Mouse (Mus musculus) midbrain, embryonic 14.5 days (tissue): Measurements from ENCODE around the gene Per1. TPM values are rescaled to one million over a fixed set of nuclear protein-coding genes. Genes with fewer than 3 reads are reported as not detected.
A peak's percentile ranks its signal among the peaks of the same experiment; 100 is the strongest.

Source experiments
- ATAC-seq: fragments of 200-750 bp; cut with Nextera tagmentation; 2 replicates; pipeline ENCODE4 v1.8.0; 2017; ENCODE audit warnings: moderate number of reproducible peaks, moderate library complexity; ENCODE audit not compliant: low FRiP score, low TSS enrichment
- DNase-seq: peaks from one replicate; pipeline ENCODE4 v3.0.0-alpha.2; 2015
- H3K27ac ChIP-seq: fragments of 300-500 bp; sonication (generic); replicated peaks from 2 replicates; pipeline ENCODE4 v1.5.1; 2014; ENCODE audit warnings: mild to moderate bottlenecking, low read depth, low read length, moderate library complexity
- H3K27me3 ChIP-seq: fragments of 300-500 bp; sonication (generic); 2 replicates; pipeline ENCODE4 v1.6.1; 2014; ENCODE audit warnings: low read length, control low read depth, mixed read lengths; ENCODE audit not compliant: control insufficient read depth, insufficient read depth
- H3K36me3 ChIP-seq: fragments of 300-500 bp; sonication (generic); 2 replicates; pipeline ENCODE4 v1.6.1; 2014; ENCODE audit warnings: low read length, control low read depth; ENCODE audit not compliant: control insufficient read depth, insufficient read depth
- H3K4me1 ChIP-seq: fragments of 300-500 bp; sonication (generic); 2 replicates; pipeline ENCODE4 v1.6.1; 2014; ENCODE audit warnings: mild to moderate bottlenecking, antibody characterized with exemption, low read length, control low read depth; ENCODE audit not compliant: control insufficient read depth, insufficient read depth
- H3K4me2 ChIP-seq: fragments of 300-500 bp; sonication (generic); 2 replicates; pipeline ENCODE4 v1.6.1; 2014; ENCODE audit warnings: mild to moderate bottlenecking, low read length, moderate library complexity
- H3K4me3 ChIP-seq: fragments of 300-500 bp; sonication (generic); replicated peaks from 2 replicates; pipeline ENCODE4 v1.5.1; 2014; ENCODE audit warnings: low read depth, low read length
- H3K9ac ChIP-seq: fragments of 300-500 bp; sonication (generic); replicated peaks from 2 replicates; pipeline ENCODE4 v1.6.1; 2014; ENCODE audit warnings: mild to moderate bottlenecking, low read length, moderate library complexity
- H3K9me3 ChIP-seq: fragments of 300-500 bp; sonication (generic); 2 replicates; pipeline ENCODE4 v1.6.1; 2016; ENCODE audit warnings: low read length, control low read depth, mixed read lengths; ENCODE audit not compliant: control insufficient read depth
- WGBS: fragments of 180-500 bp; shearing (Covaris S2); extraction: QIAGEN DNeasy Blood & Tissue Kit; methylation state at CpG from one replicate; pipeline ENCODE4 v1.1.7; 2014; 5-methylcytosine and 5-hydroxymethylcytosine counted together
- polyA plus RNA-seq: library from polyadenylated mRNA; unstranded; fragments of >200 nt; fragmentation: Nextera tagmentation; extraction: Ambion mirVana; gene quantifications from 2 replicates; pipeline ENCODE4 v1.2.1, GENCODE M21; 2014

Per1 gene
- polyA plus RNA-seq, 1 experiment from 2014 or later = 13.1 TPM

DNA sequence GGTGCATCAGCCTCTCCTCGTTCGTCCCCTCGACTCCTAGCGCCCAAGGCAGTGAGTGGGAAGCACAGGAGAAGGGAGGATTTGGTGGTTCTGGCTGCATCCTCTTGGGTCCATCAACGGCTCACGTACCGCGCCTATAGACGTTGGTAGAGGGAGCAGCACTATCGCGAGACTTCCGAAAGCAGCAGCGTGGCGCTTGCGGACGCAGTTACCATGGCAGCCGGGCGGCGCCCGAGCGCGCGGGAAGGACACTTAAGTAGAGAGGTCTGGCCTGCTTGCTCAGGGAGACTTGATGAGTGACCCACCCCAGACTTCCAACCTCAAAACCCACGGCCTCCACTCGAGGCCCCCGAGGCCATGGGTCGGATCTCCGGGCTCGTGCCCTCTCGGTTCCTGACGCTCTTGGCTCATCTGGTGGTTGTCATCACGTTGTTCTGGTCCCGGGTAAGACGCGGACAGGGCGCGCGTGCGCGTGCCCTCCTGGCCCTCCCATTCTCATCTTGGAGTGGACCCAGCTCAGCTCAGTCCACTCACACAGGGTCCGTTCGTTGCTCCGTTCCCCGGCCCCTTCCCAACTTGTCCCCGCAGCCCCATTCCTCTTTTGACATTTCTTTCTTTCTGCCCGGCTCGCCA lies 24.3 kb upstream of the Per1 start, which contains the start of gene Tmem107:
Gene Tmem107, plus strand, starts transcription at position 217 of the 633 bp plus-strand sequence.
- Histone ChIP-seq H3K4me1 (peaks cover 29% of the 10 kb centered on the region), H3K9me3 (no peaks in the 10 kb centered on the region), H3K4me2 (peak within 1 kb of the TSS; percentile 72), H3K36me3 (no peaks in the 10 kb centered on the region), H3K9ac (peak within 1 kb of the TSS; percentile 77), H3K27me3 (no peaks in the 10 kb centered on the region), H3K27ac (peak within 1 kb of the TSS; percentile 89), H3K4me3 (peak within 1 kb of the TSS; percentile 59)
- ATAC-seq = peak; percentile 88
- WGBS = under 1% methylated on average over 47 of the region's 47 CpGs
- peak; percentile 98 for DNase-seq

DNA sequence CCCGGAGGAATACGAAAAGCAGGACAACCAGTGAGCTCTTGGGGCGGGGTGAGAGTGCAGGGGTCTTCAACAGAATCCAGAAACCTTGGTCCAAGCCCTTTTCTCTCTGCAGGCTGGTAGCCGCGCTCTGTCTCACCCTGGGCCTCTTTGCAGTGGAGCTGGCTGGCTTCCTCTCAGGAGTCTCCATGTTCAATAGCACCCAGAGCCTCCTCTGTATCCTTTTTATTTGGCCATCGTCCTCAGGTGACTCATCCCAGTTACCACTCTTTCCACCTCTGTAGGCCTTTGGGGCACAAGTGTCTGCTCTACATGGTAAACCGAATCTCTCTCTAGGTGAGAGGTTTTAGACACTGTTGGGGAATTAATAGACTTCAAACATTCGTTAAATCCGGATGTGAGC lies 23.8 kb upstream of the Per1 start:
- H3K4me3 ChIP-seq = peak overlapping the region; percentile 59
- peak overlapping the region; percentile 72 for H3K4me2 ChIP-seq
- peaks cover 25% of the 10 kb centered on the region for H3K4me1 ChIP-seq
- H3K9ac ChIP-seq = peak overlapping the region; percentile 77
- peak overlapping the region; percentile 89 for H3K27ac ChIP-seq
- no peaks in the 10 kb centered on the region for H3K9me3 ChIP-seq
- WGBS = 27% methylated on average over 9 of the region's 9 CpGs
- no peak for DNase-seq
- ATAC-seq = no peak
- H3K36me3 ChIP-seq = no peaks in the 10 kb centered on the region
- H3K27me3 ChIP-seq = no peaks in the 10 kb centered on the region

DNA sequence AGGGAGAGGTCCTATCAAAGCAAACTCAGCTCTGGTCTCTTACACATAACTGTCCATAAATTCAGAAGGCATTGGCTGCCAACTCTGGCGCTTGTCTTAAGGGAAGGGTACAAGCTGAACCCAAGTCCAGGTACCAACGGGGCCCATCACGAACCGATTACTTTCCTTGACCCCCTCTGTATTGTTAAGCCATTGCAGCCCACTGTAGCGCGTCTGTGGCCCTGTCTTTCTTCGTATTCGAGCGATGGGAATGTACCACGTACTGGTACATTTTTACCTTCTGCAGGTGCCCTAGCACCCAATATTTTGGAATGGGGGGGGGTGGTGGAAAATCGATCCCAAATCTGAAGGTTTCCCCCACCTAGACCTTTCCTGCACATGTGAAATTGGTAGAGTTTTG lies 22.8 kb upstream of the Per1 start:
- no peaks in the 10 kb centered on the region for H3K36me3 ChIP-seq
- ATAC-seq (no peak), DNase-seq (no peak)
- peak overlapping the region; percentile 72 for H3K4me2 ChIP-seq
- H3K9ac ChIP-seq = peak overlapping the region; percentile 74
- no peaks in the 10 kb centered on the region for H3K9me3 ChIP-seq
- H3K4me1 ChIP-seq = peaks cover 20% of the 10 kb centered on the region
- WGBS = 80% methylated on average over 11 of the region's 11 CpGs
- peak overlapping the region; percentile 95 for H3K27ac ChIP-seq
- no peaks in the 10 kb centered on the region for H3K27me3 ChIP-seq
- peak overlapping the region; percentile 32 for H3K4me3 ChIP-seq

DNA sequence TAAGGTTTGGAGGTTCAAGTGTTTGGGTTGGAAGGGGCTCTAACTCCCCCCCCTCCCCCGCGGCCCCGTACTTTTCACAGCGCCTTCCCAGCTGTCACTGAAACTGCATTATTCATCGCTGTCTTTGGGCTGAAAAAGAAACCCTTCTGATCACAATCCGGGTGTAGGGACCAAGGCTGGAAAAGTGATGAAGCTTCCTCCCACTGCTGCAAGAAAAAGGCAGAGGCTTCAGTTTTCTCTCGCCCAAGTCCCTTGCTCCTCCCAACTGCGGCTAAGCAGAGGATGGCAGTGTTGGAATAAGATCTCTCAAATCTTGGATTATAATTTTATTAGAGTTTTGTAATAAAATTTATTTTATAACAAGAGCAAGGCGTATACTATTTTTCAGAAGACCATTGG lies 22.4 kb upstream of the Per1 start:
- H3K27ac ChIP-seq = peak overlapping the region; percentile 95
- DNase-seq (no peak), ATAC-seq (no peak)
- H3K4me2 ChIP-seq = peak overlapping the region; percentile 72
- H3K9me3 ChIP-seq = no peaks in the 10 kb centered on the region
- no peaks in the 10 kb centered on the region for H3K27me3 ChIP-seq
- peak overlapping the region; percentile 74 for H3K9ac ChIP-seq
- H3K4me1 ChIP-seq = peaks cover 20% of the 10 kb centered on the region
- H3K4me3 ChIP-seq = peak overlapping the region; percentile 32
- 10% methylated on average over 9 of the region's 9 CpGs for WGBS
- H3K36me3 ChIP-seq = no peaks in the 10 kb centered on the region

DNA sequence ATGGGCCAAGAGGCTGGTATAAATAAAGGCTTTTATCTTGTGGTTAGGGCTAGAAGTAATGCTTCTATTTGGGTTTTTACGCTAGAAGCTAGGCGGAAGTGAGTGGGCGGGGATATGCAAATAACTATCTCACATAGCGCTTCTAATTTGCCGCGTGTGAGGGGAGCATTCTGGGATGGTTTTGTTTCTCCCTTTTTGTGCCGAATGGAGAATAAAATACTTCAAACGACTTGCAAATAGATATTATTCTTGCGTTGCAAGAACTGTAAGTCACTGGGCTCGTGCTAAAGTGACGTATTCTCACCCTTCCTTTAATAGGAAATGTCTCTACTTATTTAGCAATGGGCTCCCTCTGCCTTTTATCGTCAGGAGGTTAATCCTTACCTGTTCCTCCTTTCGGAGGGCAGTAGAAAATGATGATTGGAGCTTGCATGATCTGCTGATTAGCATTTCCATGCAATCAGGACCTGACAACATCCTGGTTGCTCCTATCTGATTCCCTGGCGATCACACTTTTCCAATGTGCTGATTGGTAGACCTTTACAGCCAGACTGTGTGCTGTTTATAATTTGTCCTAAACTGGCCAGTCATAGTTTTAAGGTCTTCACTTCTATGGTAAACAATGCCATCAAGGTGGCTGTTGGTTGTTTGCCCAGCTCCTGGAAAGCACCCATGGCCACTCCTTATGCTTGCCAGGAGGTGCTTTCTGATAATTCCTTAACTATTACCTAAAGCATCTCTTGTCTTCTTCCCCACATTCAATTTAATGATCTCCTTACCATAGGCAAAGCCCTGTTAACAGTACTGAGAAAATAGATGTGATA lies 21.7 kb upstream of the Per1 start:
- DNase-seq (peak; percentile 97), ATAC-seq (peak; percentile 76; the same call in 1 of the 2 replicates)
- Histone ChIP-seq H3K9me3 (no peaks in the 10 kb centered on the region), H3K27ac (peak overlapping the region; percentile 95), H3K4me3 (peak overlapping the region; percentile 32), H3K9ac (peak overlapping the region; percentile 74), H3K4me2 (peak overlapping the region; percentile 72), H3K36me3 (no peaks in the 10 kb centered on the region), H3K27me3 (no peaks in the 10 kb centered on the region), H3K4me1 (peaks cover 20% of the 10 kb centered on the region)
- under 1% methylated on average over 14 of the region's 14 CpGs for WGBS

DNA sequence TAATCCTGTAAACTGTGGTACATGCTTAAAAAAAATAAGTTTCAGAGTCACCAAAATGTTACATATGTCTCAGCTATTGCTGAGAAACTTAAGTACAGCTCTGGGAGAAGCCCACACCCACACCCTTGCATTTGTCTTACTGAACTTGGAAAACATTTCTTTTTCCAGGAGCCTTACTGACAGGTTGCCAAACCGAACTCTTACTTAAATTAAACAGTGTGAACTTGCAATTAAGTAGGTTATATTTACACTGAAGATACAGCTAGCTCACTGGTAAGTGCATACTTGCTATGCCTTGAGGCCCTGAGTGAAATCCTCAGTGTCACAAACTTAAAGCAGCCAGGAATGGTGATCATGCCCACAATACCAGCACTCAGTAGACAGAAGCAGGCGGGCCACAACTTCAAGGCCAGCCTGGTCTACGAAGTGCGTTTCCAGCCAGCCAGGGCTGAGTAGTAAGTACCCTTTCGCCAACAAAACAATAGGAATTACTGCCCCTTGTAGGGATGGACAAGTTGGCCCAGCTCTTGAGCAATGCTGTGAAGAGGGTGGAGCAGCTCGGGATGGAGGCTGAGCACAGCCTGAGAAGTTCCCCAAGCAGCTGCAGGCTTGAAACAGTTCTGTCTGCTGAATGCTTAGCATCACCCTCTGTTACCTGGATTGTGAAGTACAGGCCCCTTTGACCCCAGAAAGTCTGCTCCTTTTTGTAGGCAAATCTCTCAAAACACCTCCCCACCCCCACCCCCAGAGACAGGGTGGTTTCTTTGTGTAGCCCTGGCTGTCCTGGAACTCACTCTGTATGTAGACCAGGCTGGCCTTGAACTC lies 20.9 kb upstream of the Per1 start:
- Histone ChIP-seq H3K9ac (no peak overlapping the region; the same call in 1 of the 2 replicates), H3K4me2 (peak overlapping the region; percentile 72), H3K27me3 (no peaks in the 10 kb centered on the region), H3K27ac (peak overlapping the region; percentile 95), H3K4me1 (peaks cover 20% of the 10 kb centered on the region), H3K9me3 (no peaks in the 10 kb centered on the region), H3K4me3 (no peak overlapping the region; the same call in 1 of the 2 replicates), H3K36me3 (no peaks in the 10 kb centered on the region)
- ATAC-seq (no peak), DNase-seq (no peak)
- WGBS = 42% methylated on average over 6 of the region's 6 CpGs

DNA sequence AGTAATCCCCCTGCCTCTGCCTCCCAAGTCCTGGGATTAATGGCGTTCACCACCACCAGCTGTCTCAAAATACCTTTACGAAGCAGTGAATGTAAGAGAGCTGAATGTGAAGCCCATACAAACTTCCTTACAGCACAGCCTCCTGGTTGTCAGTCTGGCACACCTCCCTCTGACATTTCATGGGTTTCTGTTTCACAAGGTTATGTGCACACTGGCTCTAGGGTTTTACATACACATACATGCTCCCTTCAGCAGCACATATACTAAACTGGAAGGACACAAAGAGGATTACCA lies 20.3 kb upstream of the Per1 start:
- Histone ChIP-seq H3K9me3 (no peaks in the 10 kb centered on the region), H3K4me3 (no peak overlapping the region), H3K27me3 (no peaks in the 10 kb centered on the region), H3K4me2 (no peak overlapping the region), H3K4me1 (peaks cover 20% of the 10 kb centered on the region), H3K27ac (0 out of 2 replicates have a peak overlapping the region, but pooled peaks have one; percentile 95), H3K9ac (no peak overlapping the region), H3K36me3 (no peaks in the 10 kb centered on the region)
- DNase-seq = no peak
- 47% methylated on average over 2 of the region's 2 CpGs for WGBS
- no peak for ATAC-seq

DNA sequence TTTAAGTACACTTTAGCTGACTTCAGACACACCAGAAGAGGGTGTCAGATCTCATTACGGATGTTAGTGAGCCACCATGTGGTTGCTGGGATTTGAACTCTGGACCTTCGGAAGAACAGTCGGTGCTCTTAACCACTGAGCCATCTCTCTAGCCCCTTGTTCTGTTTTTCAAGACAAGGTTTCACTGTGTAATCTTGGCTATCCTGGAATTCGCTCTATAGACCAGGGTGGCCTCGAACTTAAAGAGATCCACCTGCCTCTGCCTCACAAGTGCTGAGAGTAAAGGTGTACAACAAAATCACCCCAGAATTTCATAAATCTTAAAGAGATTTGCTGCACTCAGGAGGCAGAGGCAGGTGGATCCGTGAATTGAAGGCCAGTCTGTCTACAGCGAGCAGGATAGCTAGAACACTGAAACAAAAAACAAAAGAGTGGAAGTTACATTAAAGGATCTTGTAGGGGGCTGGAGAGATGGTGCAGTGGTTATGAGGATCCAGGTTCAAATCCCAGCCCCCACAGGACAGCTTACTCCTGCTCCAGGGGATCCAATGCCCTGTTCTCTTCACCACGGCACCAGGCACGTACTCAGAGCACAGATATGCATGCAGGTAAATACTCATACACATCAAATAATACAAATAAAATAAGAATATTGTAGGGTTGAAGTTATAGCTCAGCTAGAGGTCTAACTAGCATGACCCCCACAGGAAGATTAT lies 19.1 kb upstream of the Per1 start:
- no peak overlapping the region for H3K4me3 ChIP-seq
- H3K9me3 ChIP-seq = no peaks in the 10 kb centered on the region
- no peak overlapping the region for H3K27ac ChIP-seq
- 51% methylated on average over 8 of the region's 9 CpGs for WGBS
- no peaks in the 10 kb centered on the region for H3K36me3 ChIP-seq
- ATAC-seq (no peak), DNase-seq (no peak)
- no peaks in the 10 kb centered on the region for H3K27me3 ChIP-seq
- no peak overlapping the region for H3K9ac ChIP-seq
- peaks cover 16% of the 10 kb centered on the region for H3K4me1 ChIP-seq
- no peak overlapping the region for H3K4me2 ChIP-seq
